In the genomic region with DNA sequence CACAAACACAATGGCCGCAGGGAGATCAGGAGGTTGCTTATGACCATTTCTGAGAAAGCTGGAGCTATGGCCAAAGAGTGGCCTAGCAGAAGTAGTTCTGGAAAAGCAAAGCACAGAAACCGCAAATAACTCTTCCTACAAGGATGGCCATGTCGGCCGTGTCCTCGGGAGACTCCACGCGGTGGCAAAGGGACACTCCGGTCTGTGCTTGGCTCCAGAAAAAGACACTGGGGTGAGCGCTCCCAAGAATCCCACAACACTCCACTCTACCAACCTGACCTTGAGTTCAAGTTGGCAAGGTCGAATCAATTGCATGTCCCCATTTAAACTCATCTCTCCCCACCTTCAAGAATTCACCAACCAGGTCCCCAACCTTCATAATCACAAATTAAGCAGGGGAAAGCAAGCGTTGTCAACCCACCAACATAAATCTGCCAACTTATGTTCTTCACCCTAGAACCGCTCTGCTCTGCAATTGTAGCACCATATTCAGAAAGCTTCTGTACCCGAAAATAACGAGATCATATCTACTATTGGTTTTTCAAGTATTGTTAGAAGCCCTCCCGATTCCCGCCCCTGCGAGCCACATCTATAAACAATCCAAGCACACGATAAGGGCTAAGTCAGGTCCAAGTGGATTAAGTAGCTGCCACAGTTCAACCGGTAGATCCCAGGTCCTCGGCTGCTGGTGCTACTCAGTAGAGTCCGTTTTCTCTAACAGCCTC, we compare ENCODE assay signal across 8 mouse cellular contexts. TPM values are rescaled to one million over a fixed set of nuclear protein-coding genes. Genes with fewer than 3 reads are reported as not detected.
A peak's percentile ranks its signal among the peaks of the same experiment; 100 is the strongest.
DNase-seq lines count a peak whose midpoint lies in the region; ATAC-seq and TF ChIP-seq lines count a peak whose summit lies in the region.

No protein-coding gene starts in this region.

- peak overlapping the region; percentile 74 for H3K4me3 ChIP-seq in embryonic fibroblast, embryonic 13.5 days (ENCODE audit: insufficient read depth, low read length)
- H3K4me3 ChIP-seq in hindbrain, embryonic 13.5 days: peak overlapping the region; percentile 88

- DNase-seq in heart, adult 9 months (ENCODE audit: low spot score in 2 of 2): peak; percentile 20 to 27
- no peak for DNase-seq in heart, adult 8-10 months (ENCODE audit: low spot score)
- DNase-seq in adipocyte (ENCODE audit: low spot score): peak; percentile 25
- DNase-seq in lung, postnatal 10 days: peak; percentile 27
- no peak for DNase-seq in frontal cortex, postnatal 14 days (ENCODE audit: low spot score in 2 of 2)

- no peak for ATAC-seq in hindbrain, embryonic 13.5 days (ENCODE audit: low FRiP score)
- no peak for ATAC-seq in CD4-positive, CD25-positive, alpha-beta regulatory T cell, adult 4 months

- no peaks in the 10 kb centered on the region for H3K27me3 ChIP-seq in hindbrain, embryonic 13.5 days

- peak overlapping the region; percentile 94 for H3K4me2 ChIP-seq in hindbrain, embryonic 13.5 days

- no peaks in the 10 kb centered on the region for H3K9me3 ChIP-seq in hindbrain, embryonic 13.5 days

- no peak overlapping the region for H3K27ac ChIP-seq in embryonic fibroblast, embryonic 13.5 days (ENCODE audit: insufficient read depth, low read length)
- H3K27ac ChIP-seq in hindbrain, embryonic 13.5 days: peak overlapping the region; percentile 95

- H3K9ac ChIP-seq in hindbrain, embryonic 13.5 days: peak overlapping the region; percentile 90

- TF ChIP-seq POLR2A in embryonic fibroblast, embryonic 13.5 days (IDR thresholded peaks at IDR 0.05; ENCODE audit: low read depth, low read length): no peak

- TF ChIP-seq CTCF in embryonic fibroblast, embryonic 13.5 days (IDR thresholded peaks at IDR 0.05; ENCODE audit: borderline replicate concordance, insufficient read depth, low read length): no peak

- WGBS in hindbrain, embryonic 13.5 days: 8% methylated on average over 21 of the region's 21 CpGs

- H3K36me3 ChIP-seq in hindbrain, embryonic 13.5 days: no peaks in the 10 kb centered on the region

- H3K4me1 ChIP-seq in embryonic fibroblast, embryonic 13.5 days (ENCODE audit: control insufficient read depth, insufficient read depth, low read length): peaks cover 6% of the 10 kb centered on the region
- peaks cover 43% of the 10 kb centered on the region for H3K4me1 ChIP-seq in hindbrain, embryonic 13.5 days (replicated peaks)

RNA-seq across cellular contexts. Expression of a gene that starts 1.4 kb away (rescaled TPM):
- 1 to 10 TPM; 2.2 to 4.6 (median 2.5) TPM for total RNA-seq in heart, adult 8-10 months (2022)
- polyA plus RNA-seq in embryonic fibroblast, embryonic 13.5 days (2011; ENCODE audit: insufficient read length, low read depth, missing spikeins): 0.56 TPM in 1 of 2 replicates, not detected in the other
- 8.4 and 10.4 TPM in 2 replicates for polyA plus RNA-seq in hindbrain, embryonic 13.5 days (2015; fragmentation: Nextera tagmentation; extraction: Ambion mirVana)
- 1 to 10 TPM in 1 of 2 experiments, under 1 TPM in 1; 0.75 to 1.9 TPM for polyA plus RNA-seq in CD4-positive, CD25-positive, alpha-beta regulatory T cell, adult 4 months (2017; shearing (Covaris generic))

RNA-seq across cellular contexts. Expression of a gene that starts 16.8 kb away (rescaled TPM):
- 1 to 10 TPM; 1.9 to 4.5 (median 3.4) TPM for total RNA-seq in heart, adult 8-10 months (2022)
- polyA plus RNA-seq in embryonic fibroblast, embryonic 13.5 days (2011; ENCODE audit: insufficient read length, low read depth, missing spikeins): 0.26 TPM in 1 of 2 replicates, not detected in the other
- polyA plus RNA-seq in hindbrain, embryonic 13.5 days (2015; fragmentation: Nextera tagmentation; extraction: Ambion mirVana): 25.6 and 27.8 TPM in 2 replicates
- 10 to 100 TPM; 24.5 to 30.3 TPM for polyA plus RNA-seq in CD4-positive, CD25-positive, alpha-beta regulatory T cell, adult 4 months (2017; shearing (Covaris generic))

RNA-seq across cellular contexts. Expression of a gene that starts 44.7 kb away (rescaled TPM):
- total RNA-seq in heart, adult 8-10 months (2022): 1 to 10 TPM; 1.6 to 2.6 (median 2.0) TPM
- polyA plus RNA-seq in embryonic fibroblast, embryonic 13.5 days (2011; ENCODE audit: insufficient read length, low read depth, missing spikeins): 7.0 and 10.4 TPM in 2 replicates
- polyA plus RNA-seq in hindbrain, embryonic 13.5 days (2015; fragmentation: Nextera tagmentation; extraction: Ambion mirVana): 6.3 and 7.6 TPM in 2 replicates
- polyA plus RNA-seq in CD4-positive, CD25-positive, alpha-beta regulatory T cell, adult 4 months (2017; shearing (Covaris generic)): 1 to 10 TPM; 3.0 to 5.9 TPM

RNA-seq across cellular contexts. Expression of a gene that starts 49.4 kb away (rescaled TPM):
- total RNA-seq in heart, adult 8-10 months (2022): 10 to 100 TPM; 16.4 to 18.7 (median 18.5) TPM
- polyA plus RNA-seq in embryonic fibroblast, embryonic 13.5 days (2011; ENCODE audit: insufficient read length, low read depth, missing spikeins): 11.3 and 12.8 TPM in 2 replicates
- 15.6 and 15.7 TPM in 2 replicates for polyA plus RNA-seq in hindbrain, embryonic 13.5 days (2015; fragmentation: Nextera tagmentation; extraction: Ambion mirVana)
- 10 to 100 TPM in 1 of 2 experiments, 1 to 10 TPM in 1; 7.2 to 17.3 TPM for polyA plus RNA-seq in CD4-positive, CD25-positive, alpha-beta regulatory T cell, adult 4 months (2017; shearing (Covaris generic))

Comparison
In these comparisons a context has a peak if more than half of its experiments do, and no peak if none do; other contexts are left out.
1. DNase-seq: peak in heart, adult 9 months (2 of 2), adipocyte (single experiment) and lung, postnatal 10 days (single experiment); none in heart, adult 8-10 months (single experiment) and frontal cortex, postnatal 14 days (0 of 2).
2. RNA of a gene that starts 16.8 kb away (polyA plus RNA-seq): 24.5 to 30.3 TPM in CD4-positive, CD25-positive, alpha-beta regulatory T cell, adult 4 months and 25.6 to 27.8 TPM in hindbrain, embryonic 13.5 days; 0.26 TPM in embryonic fibroblast, embryonic 13.5 days; every median in the first group is over 10 times any median in the second.